Mouse (Mus musculus) brain, embryonic 14.5 days (tissue): ENCODE results near the gene Timp3. TPM values are rescaled to one million over a fixed set of nuclear protein-coding genes. Genes with fewer than 3 reads are reported as not detected.

Source experiments
- DNase-seq: peaks from one replicate; pipeline ENCODE4 v3.0.0-alpha.2; 2011; ENCODE audit warnings: low read depth
- CTCF ChIP-seq: fragments of 200-500 bp; IDR thresholded peaks from 2 replicates; pipeline ENCODE4 v1.5.1; 2012; ENCODE audit warnings: inconsistent platforms, mild to moderate bottlenecking, moderate library complexity, borderline replicate concordance; ENCODE audit not compliant: insufficient read depth, insufficient read length; ENCODE audit errors: extremely low read depth
- POLR2A ChIP-seq: fragments of 200-500 bp; IDR thresholded peaks from 2 replicates; pipeline ENCODE4 v1.6.1; 2012; ENCODE audit warnings: mild to moderate bottlenecking, inconsistent platforms, borderline replicate concordance; ENCODE audit not compliant: poor library complexity, insufficient read depth, insufficient read length, severe bottlenecking; ENCODE audit errors: extremely low read depth
- polyA plus RNA-seq: library from polyadenylated mRNA; depleted of rRNA; stranded (reverse); fragments of >200 nt; gene quantifications from 2 replicates; pipeline ENCODE4 v1.2.3, GENCODE M21; 2012

Gene Timp3
- polyA plus RNA-seq, 1 experiment, result 22.8 TPM

DNA sequence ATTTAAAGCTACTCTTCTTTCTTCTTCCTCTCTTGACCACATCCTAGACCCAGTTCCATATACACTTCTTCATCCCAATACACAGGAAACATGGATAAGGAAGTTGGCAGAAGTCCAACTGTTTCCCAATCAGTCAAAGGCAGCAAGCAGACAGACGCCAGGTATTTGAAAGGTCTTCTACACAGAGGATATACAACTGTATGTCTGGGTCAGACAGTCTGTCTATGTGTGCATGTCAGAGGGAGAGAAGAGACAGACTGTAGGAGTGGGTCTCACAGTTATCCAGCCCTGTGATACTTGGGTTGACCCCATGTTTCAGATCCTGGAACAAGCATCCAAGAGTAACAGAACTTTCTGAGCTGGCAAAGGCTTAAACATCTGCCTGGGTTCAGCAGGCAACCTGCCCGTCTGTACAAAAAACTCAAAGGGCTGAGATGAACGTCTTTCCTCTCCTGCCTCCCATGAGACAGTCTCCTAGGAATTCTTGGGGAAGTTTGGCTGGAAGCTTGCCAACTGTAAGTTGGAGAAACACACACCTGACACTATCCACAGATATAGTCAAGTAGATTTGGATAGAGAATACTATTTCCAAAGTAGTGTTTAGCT lies 46.2 kb downstream of the Timp3 start:
- no peak for DNase-seq
- TF ChIP-seq CTCF (no peak), POLR2A (no peak)

GRCm38 (mm10) chr10:86351287-86351686 lies 51.1 kb downstream of the Timp3 start:
- no peak for TF ChIP-seq CTCF
- TF ChIP-seq POLR2A, result no peak

GRCm38 (mm10) chr10:86352521-86352920 lies 52.3 kb downstream of the Timp3 start:
- DNase-seq, result no peak
- TF ChIP-seq POLR2A, result no peak
- TF ChIP-seq CTCF, result no peak

More at GRCm38 (mm10) chr10:86351287-86351686, 51.1 kb downstream of the Timp3 start:
- no peak for DNase-seq

DNA sequence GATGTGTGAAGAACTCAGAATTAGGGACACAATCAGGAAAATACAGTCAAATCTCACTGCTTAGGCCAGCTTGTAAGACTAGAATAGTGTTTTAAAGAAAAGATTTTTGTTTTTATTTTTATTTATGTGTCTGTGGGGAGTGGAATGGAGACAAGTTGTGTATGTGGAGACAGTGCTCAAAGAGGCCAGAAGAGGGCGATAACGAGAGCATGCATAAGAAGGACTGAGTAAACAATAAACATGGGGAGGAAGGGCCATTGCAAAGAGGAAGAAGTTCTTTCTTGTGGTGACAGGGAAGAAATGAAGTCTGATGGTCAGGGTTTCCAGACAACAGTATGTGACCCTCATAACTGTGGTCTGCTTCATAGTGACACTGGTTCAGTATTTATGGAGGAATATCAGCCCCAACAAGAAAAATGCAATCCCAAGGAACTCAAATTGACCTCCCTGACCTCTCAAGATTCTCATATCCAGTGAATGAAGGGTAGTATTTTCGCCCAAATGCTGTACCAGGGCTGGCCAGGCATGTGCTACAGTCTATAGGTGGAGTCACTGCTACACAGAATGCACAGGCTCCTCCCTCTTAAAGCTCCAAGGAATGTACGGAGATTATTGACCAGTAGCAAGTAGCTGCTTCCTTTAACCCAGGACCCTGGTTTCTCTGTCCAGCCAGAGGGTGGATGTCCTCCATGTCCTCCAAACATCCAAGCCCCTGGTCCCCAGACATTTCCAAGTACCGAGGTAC lies 56.8 kb downstream of the Timp3 start:
- DNase-seq, result peak; percentile 49
- TF ChIP-seq CTCF (peak; percentile 57; the same call in 1 of the 2 replicates), POLR2A (no peak)

DNA sequence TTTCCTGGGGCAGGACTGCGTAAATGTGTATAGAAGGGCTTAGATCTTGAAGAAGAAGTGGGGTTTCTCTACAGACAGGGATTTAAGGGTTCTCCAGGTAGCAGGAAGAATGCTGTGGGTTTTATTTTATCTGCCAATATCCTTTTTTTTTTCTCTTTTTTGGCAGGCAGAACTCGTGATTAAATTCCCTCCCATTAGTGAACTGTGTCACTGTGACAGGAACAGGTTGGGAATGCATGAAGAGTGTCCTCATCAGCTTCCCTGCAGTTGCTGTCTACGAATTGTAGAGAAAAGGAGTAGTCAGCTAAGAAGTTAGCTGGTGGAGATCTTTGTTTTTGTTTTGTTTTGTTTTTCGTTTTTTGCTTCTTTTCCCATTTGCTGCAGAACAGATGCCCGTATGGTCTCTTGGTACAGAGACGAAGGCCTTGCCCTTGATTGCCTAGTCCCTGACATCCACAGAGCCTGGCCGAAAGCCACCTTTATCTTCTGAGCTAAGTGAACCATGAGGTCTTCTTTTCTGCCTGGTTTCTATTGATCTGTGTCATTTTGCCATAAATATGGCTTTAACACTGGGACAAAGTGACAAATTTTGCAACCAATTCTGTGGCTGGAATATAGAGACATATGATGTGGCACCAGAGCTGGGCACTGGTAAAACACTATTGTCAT lies 58.3 kb downstream of the Timp3 start:
- DNase-seq, result no peak
- no peak for TF ChIP-seq POLR2A
- TF ChIP-seq CTCF, result no peak

GRCm38 (mm10) chr10:86359208-86359607 lies 59.0 kb downstream of the Timp3 start:
- peak; percentile 59 for DNase-seq

GRCm38 (mm10) chr10:86359699-86360098 lies 59.5 kb downstream of the Timp3 start:
- TF ChIP-seq POLR2A (no peak), CTCF (no peak)
- peak; percentile 78 for DNase-seq

More at GRCm38 (mm10) chr10:86359208-86359607, 59.0 kb downstream of the Timp3 start:
- TF ChIP-seq POLR2A, result no peak
- TF ChIP-seq CTCF, result no peak

GRCm38 (mm10) chr10:86363669-86364309 lies 63.6 kb downstream of the Timp3 start:
- no peak for DNase-seq
- TF ChIP-seq POLR2A, result no peak
- TF ChIP-seq CTCF, result no peak

DNA sequence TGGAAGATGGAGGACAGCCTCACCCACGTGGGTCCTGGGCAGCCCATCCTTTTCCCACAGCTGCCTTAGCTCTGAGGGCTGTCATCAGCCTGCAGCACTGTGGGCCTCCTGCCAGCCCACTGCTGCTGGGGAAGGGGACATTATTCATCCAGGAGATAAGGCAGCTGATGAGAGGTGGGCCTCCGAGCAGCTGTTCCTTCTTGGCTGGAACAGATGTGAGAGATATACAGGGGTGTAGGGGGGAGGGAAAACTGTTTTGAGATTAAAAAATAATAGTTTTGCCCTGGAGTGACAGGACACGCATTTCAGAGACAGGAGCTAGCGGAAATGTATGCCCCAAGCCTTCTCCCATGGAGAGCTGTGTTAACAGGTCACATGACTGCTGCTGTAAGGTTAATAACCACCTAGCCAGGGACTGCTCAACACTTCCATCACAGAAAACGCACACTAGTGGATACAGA lies 65.5 kb downstream of the Timp3 start:
- TF ChIP-seq CTCF, result no peak
- no peak for TF ChIP-seq POLR2A
- DNase-seq, result peak; percentile 62

DNA sequence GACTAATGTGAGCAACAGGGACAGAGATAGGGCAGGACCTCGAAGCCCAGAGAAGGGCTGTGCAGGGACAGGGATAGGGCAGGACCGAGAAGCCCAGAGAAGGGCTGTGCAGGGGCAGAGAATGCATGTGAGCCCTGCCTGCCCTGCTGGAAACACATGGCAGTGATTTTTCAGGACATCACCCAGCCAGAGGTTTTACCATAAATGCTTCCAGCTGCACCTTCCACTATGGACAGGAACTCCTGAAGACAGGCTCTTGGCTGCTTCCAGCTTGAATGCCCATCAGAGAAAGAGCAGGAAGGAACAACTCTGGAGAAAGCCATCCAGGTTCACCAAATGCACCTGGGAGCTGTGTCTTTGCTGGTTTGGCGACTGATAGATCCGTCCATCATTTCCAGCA lies 67.2 kb downstream of the Timp3 start:
- DNase-seq, result no peak
- TF ChIP-seq CTCF, result no peak

DNA sequence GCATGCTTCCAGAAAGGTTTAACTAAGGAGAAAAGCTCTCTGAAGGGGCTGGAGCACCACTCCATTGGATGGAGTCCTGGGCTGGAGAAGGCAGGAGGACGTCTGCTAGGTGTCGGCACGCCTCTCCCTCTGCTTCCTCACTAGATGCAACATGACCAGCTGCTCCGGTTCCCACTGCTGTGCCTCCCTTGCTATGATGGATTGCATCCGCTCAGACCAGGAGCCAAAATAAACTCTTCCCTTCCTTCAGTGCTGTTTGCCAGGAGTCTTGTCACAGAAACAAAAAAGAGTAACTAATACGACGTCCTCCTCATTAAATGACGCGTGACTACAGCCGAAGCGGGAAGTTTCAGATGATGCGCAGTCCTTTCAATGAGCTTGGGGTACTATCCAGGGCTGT lies 68.6 kb downstream of the Timp3 start:
- DNase-seq, result no peak
- TF ChIP-seq CTCF (no peak), POLR2A (no peak)

- DNase-seq, result no peak
- no peak for TF ChIP-seq POLR2A
- no peak for TF ChIP-seq CTCF
These were observed 69.2 kb downstream of the Timp3 start for GRCm38 (mm10) chr10:86369346-86369745.

GRCm38 (mm10) chr10:86371561-86371960 lies 71.4 kb downstream of the Timp3 start:
- DNase-seq, result no peak
- TF ChIP-seq POLR2A, result no peak
- no peak for TF ChIP-seq CTCF
